Mouse (Mus musculus) CD8-positive naive resting alpha-beta T cell, adult 2 months (primary cell): ENCODE measurements around the gene Ms4a4a.
"Not testable (repeated sequence)": the region's sequence is repeated elsewhere in the genome, so short reads cannot be mapped to it uniquely, and the experiment has no call there.

ENCODE experiments used
- DNase-seq, 2 experiments: peaks; one replicate each; pipeline ENCODE4 v3.0.0; 2022; ENCODE audit warnings: low read depth in 2 of 2, low spot score in 2 of 2

Ms4a4a gene

GRCm38 (mm10) chr19:11431209-11431608, 55.9 kb downstream of the Ms4a4a start:
- not testable (repeated sequence) for DNase-seq

DNA sequence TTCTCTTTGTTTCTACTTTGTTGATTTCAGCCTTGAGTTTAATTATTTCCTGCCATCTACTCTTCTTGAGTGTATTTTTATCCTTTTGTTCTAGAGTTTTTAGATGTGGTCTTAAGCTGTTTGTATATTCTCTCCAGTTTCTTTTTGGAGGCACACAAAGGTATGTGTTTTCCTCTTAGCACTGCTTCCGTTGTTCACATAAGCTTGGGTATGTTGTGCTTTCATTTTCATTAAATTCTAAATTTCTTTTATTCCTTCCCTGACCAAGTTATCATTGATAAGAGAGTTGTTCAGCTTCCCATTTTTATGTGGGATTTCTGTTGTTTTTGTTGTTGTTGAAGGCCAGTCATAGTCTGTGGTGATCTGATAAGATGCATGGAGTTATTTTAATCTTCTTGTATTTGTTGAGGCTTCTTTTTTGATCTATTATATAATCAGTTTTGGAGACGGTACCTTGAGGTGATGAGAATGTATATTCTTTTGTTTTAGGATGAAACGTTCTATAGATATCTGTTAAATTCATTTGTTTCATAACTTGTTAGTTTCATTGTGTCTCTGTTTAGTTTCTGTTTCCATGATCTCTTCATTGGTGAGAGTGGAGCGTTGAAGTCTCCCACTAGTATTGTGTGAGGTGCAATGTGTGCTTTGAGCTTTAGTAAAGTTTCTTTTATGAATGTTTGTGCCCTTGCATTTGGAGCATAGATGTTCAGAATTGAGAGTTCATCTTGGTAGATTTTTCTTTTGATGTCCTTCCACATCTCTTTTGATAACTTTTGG, 59.9 kb downstream of the Ms4a4a start:
- no peak for DNase-seq
